Mouse (Mus musculus): Measurements from ENCODE around the gene Slc22a20.

- no peak for TF ChIP-seq TCF12 (IDR thresholded peaks at IDR 0.05; ENCODE audit: insufficient read depth, poor library complexity, severe bottlenecking)
- TF ChIP-seq POLR2A (IDR thresholded peaks at IDR 0.05; ENCODE audit: insufficient read length, low read depth), result no peak
- no peak for TF ChIP-seq POLR2AphosphoS2 (IDR thresholded peaks at IDR 0.05; ENCODE audit: insufficient read length, low read depth)
- no peak for TF ChIP-seq MYOG (IDR thresholded peaks at IDR 0.05; ENCODE audit: control insufficient read depth in 1 of 3, insufficient read depth in 1 of 3, insufficient read length in 2 of 3, low read depth in 2 of 3)
- TF ChIP-seq MAX (IDR thresholded peaks at IDR 0.05; ENCODE audit: low read depth), result no peak
- no peak for TF ChIP-seq USF1 (IDR thresholded peaks at IDR 0.05; ENCODE audit: low read depth)
- no peak for TF ChIP-seq SRF (IDR thresholded peaks at IDR 0.05; ENCODE audit: control insufficient read depth, insufficient read length, low read depth)
- TF ChIP-seq E2F4 (IDR thresholded peaks at IDR 0.05; ENCODE audit: insufficient read depth), result no peak
- TF ChIP-seq TCF3 (IDR thresholded peaks at IDR 0.05; ENCODE audit: insufficient read length, low read depth), result no peak
- TF ChIP-seq CEBPB (IDR thresholded peaks at IDR 0.05; ENCODE audit: insufficient read depth, poor library complexity, severe bottlenecking), result no peak
Measured at GRCm38 (mm10) chr19:5954031-5954710, 31.8 kb downstream of the Slc22a20 start.
